Mouse (Mus musculus): ENCODE data around the gene Gm12169. TPM values are rescaled to one million over a fixed set of nuclear protein-coding genes. Genes with fewer than 3 reads are reported as not detected.
A peak's percentile ranks its signal among the peaks of the same experiment; 100 is the strongest.

Gm12169 gene
- polyA plus RNA-seq, 1 experiment: not detected

DNA sequence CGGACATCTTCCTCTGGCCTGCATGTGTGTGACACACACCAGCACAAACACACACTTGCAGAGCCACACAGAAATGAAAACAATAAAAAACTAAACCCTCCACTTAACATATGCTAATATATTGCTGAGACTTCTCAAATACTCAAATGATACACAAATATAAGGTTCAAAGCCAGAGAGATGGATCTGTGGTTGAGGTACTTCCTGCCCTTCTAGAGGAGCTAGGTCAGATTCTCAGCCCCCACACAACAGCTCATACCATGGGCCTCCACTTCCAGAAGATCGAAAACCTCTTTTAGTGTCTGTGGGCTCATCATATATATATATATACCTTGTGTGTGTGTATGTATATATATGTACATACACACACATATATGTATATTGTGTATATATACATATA lies 42.0 kb downstream of the Gm12169 start:
- no peaks in the 10 kb centered on the region for H3K27me3 ChIP-seq (replicated peaks; ENCODE audit: control insufficient read depth, insufficient read depth, low read length)
- H3K27ac ChIP-seq (ENCODE audit: insufficient read depth, low read depth, low read length): no peak overlapping the region
- H3K4me3 ChIP-seq (ENCODE audit: insufficient read depth, low read depth, low read length): no peak overlapping the region
- no peak for DNase-seq
- H3K36me3 ChIP-seq (ENCODE audit: control insufficient read depth, insufficient read depth, low read length): no peaks in the 10 kb centered on the region
- TF ChIP-seq CTCF (conservative IDR thresholded peaks at IDR 0.05; ENCODE audit: insufficient read depth, insufficient read length, low read depth, low read length) (no peak), POLR2A (IDR thresholded peaks at IDR 0.05; ENCODE audit: low read depth, low read length) (no peak)
- H3K4me1 ChIP-seq (ENCODE audit: control insufficient read depth, insufficient read depth, low read length): no peaks in the 10 kb centered on the region
- 91% methylated on average over 2 of the region's 2 CpGs for WGBS

DNA sequence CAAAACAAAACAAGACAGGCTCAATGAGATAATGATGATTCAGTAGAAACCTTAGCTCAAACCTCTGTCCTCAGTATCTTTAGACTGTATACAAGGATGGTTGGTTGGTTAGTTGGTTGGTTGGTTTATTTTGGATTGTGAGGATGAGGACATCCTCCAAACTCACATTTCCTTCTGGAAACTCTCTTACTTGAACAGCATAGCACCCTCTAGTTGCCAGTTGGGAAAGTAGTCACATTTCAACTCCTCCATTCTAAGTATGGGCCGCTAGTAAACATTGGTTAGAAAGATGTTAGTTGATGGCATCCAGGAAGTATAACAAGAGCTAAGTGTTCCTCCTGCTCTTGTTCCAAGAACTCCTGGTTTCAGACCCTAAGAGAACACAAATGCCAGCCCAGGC lies 45.1 kb downstream of the Gm12169 start:
- Histone ChIP-seq H3K27ac (ENCODE audit: insufficient read depth, low read depth, low read length) (no peak overlapping the region), H3K36me3 (ENCODE audit: control insufficient read depth, insufficient read depth, low read length) (no peaks in the 10 kb centered on the region), H3K4me3 (ENCODE audit: insufficient read depth, low read depth, low read length) (no peak overlapping the region), H3K4me1 (ENCODE audit: control insufficient read depth, insufficient read depth, low read length) (no peaks in the 10 kb centered on the region), H3K27me3 (replicated peaks; ENCODE audit: control insufficient read depth, insufficient read depth, low read length) (no peaks in the 10 kb centered on the region)
- TF ChIP-seq POLR2A (IDR thresholded peaks at IDR 0.05; ENCODE audit: low read depth, low read length): no peak
- TF ChIP-seq CTCF (conservative IDR thresholded peaks at IDR 0.05; ENCODE audit: insufficient read depth, insufficient read length, low read depth, low read length): no peak
- no peak for DNase-seq
- WGBS: 75% methylated on average over 1 of the region's 1 CpGs

DNA sequence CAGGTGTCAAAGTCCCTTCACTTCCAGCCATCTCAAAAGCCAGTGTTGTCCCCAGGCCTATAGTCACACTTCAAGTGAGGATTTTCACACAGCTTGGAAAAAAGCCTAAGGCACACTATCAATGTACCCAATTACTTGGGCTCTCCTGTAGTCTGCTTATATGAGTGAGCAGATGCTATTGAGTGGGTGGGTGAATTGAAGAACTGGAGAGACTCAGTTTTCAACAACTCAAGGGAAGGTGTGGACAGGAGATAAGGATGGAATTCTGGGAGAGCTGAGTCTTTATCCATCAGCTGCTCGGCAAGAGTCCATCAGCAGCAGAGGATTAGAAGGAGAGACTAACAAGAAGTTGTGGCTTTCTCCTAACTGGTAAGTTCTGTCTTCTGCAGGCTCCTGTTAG lies 47.3 kb downstream of the Gm12169 start, which contains the start of gene BC053393:
TSS of gene BC053393 (plus strand) at position 210 of the 400 bp plus-strand sequence.
- TF ChIP-seq CTCF (conservative IDR thresholded peaks at IDR 0.05; ENCODE audit: insufficient read depth, insufficient read length, low read depth, low read length) (no peak), POLR2A (IDR thresholded peaks at IDR 0.05; ENCODE audit: low read depth, low read length) (no peak)
- DNase-seq: no peak
- H3K4me1 ChIP-seq (ENCODE audit: control insufficient read depth, insufficient read depth, low read length): no peaks in the 10 kb centered on the region
- no peak within 1 kb of the TSS for H3K4me3 ChIP-seq (ENCODE audit: insufficient read depth, low read depth, low read length)
- H3K27ac ChIP-seq (ENCODE audit: insufficient read depth, low read depth, low read length): no peak within 1 kb of the TSS
- no peaks in the 10 kb centered on the region for H3K27me3 ChIP-seq (replicated peaks; ENCODE audit: control insufficient read depth, insufficient read depth, low read length)
- 83% methylated on average over 1 of the region's 1 CpGs for WGBS
- H3K36me3 ChIP-seq (ENCODE audit: control insufficient read depth, insufficient read depth, low read length): no peaks in the 10 kb centered on the region

DNA sequence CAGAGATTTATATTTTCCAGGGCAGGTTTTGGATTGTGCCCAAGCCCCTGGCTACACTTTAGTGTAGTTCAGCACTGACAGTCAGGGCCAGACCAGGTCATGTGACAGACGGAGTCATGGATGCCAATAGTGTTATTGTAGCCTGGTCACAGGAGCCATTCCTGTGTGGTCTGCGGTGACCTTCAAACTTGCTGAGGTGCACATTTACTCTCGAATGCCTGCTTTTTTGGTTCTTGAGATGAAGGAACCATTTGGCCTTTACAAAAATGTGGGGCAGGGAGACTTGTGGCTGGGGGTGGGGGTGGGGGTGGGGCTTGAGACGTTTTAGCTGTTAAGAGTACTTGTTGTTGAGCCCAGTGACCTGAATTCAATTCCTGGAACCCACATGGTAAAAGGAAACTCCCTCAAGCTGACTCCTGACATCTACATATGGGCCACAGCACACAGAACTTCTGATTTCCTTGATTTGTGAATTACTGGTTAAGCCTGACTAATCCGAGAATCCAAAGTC lies 54.8 kb downstream of the Gm12169 start:
- H3K27ac ChIP-seq (ENCODE audit: insufficient read depth, low read depth, low read length): peak overlapping the region; percentile 81
- TF ChIP-seq CTCF (conservative IDR thresholded peaks at IDR 0.05; ENCODE audit: insufficient read depth, insufficient read length, low read depth, low read length) (no peak), POLR2A (IDR thresholded peaks at IDR 0.05; ENCODE audit: low read depth, low read length) (no peak)
- H3K27me3 ChIP-seq (replicated peaks; ENCODE audit: control insufficient read depth, insufficient read depth, low read length): no peaks in the 10 kb centered on the region
- peak; percentile 85 for DNase-seq
- H3K4me1 ChIP-seq (ENCODE audit: control insufficient read depth, insufficient read depth, low read length): peaks cover 16% of the 10 kb centered on the region
- H3K36me3 ChIP-seq (ENCODE audit: control insufficient read depth, insufficient read depth, low read length): no peaks in the 10 kb centered on the region
- WGBS: 24% methylated on average over 5 of the region's 5 CpGs
- H3K4me3 ChIP-seq (ENCODE audit: insufficient read depth, low read depth, low read length): no peak overlapping the region

DNA sequence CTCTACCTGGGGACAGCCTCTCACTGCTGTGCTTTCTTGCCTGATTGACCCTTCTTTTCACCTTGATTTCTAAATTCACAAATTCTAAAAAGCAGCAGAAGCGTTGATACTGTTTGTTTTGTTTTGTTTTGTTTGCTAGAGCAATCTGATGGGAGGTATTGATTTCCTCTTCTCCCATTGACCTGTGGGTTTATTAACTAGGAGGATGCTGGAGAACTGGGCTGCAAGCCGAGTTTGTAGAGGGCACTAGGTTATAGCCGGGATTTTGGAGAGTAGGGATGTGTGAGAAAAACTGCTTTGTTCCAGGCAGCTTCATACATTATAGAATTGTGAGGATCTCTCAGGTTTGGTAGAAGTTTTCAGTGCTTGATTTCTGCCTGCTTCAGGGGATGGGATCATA lies 56.4 kb downstream of the Gm12169 start:
- peak; percentile 45 for DNase-seq
- TF ChIP-seq POLR2A (IDR thresholded peaks at IDR 0.05; ENCODE audit: low read depth, low read length) (no peak), CTCF (conservative IDR thresholded peaks at IDR 0.05; ENCODE audit: insufficient read depth, insufficient read length, low read depth, low read length) (no peak)
- H3K27me3 ChIP-seq (replicated peaks; ENCODE audit: control insufficient read depth, insufficient read depth, low read length): no peaks in the 10 kb centered on the region
- H3K4me3 ChIP-seq (ENCODE audit: insufficient read depth, low read depth, low read length): no peak overlapping the region
- peaks cover 16% of the 10 kb centered on the region for H3K4me1 ChIP-seq (ENCODE audit: control insufficient read depth, insufficient read depth, low read length)
- H3K36me3 ChIP-seq (ENCODE audit: control insufficient read depth, insufficient read depth, low read length): no peaks in the 10 kb centered on the region
- 60% methylated on average over 3 of the region's 3 CpGs for WGBS
- no peak overlapping the region; the same call in 1 of the 2 replicates for H3K27ac ChIP-seq (ENCODE audit: insufficient read depth, low read depth, low read length)

DNA sequence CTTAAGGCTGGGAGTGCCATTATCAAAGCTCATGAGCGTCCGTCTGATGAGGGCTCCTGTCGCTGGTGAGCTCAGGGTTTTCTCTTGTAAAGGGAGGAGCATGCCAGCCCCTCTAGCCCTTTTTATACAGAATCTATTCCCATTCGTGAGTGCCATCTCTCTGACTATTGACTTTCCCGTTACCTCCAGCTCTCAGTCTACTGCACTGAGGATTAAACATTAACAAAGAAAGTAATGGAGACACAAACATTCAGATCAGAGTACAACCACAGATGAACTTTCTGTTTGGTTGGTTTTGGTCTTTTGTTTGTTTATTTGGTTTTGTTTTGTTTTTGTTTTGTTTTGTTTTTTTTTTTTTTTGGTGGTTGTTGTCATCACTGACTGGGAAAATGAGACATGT lies 58.7 kb downstream of the Gm12169 start:
- H3K27ac ChIP-seq (ENCODE audit: insufficient read depth, low read depth, low read length): peak overlapping the region; percentile 80
- no peaks in the 10 kb centered on the region for H3K27me3 ChIP-seq (replicated peaks; ENCODE audit: control insufficient read depth, insufficient read depth, low read length)
- H3K4me3 ChIP-seq (ENCODE audit: insufficient read depth, low read depth, low read length): no peak overlapping the region
- H3K4me1 ChIP-seq (ENCODE audit: control insufficient read depth, insufficient read depth, low read length): peaks cover 16% of the 10 kb centered on the region
- no peaks in the 10 kb centered on the region for H3K36me3 ChIP-seq (ENCODE audit: control insufficient read depth, insufficient read depth, low read length)
- WGBS: 46% methylated on average over 5 of the region's 5 CpGs
- TF ChIP-seq POLR2A (IDR thresholded peaks at IDR 0.05; ENCODE audit: low read depth, low read length) (no peak), CTCF (conservative IDR thresholded peaks at IDR 0.05; ENCODE audit: insufficient read depth, insufficient read length, low read depth, low read length) (no peak)
- peak; percentile 48 for DNase-seq

Other genes with a start within 250 kb of the Gm12169 start
- gene Cyfip2, start 211.4 kb upstream of the Gm12169 start, polyA plus RNA-seq (2012; rRNA removed): 68.4 and 71.1 TPM in 2 replicates
- gene Itk, start 134.7 kb upstream of the Gm12169 start, polyA plus RNA-seq (2012; rRNA removed): 0.16 and 1.8 TPM in 2 replicates
- 0.10 and 0.38 TPM in 2 replicates for gene Fam71b, start 127.7 kb upstream of the Gm12169 start, polyA plus RNA-seq (2012; rRNA removed)
- 15.1 and 16.5 TPM in 2 replicates for gene Med7, start 87.3 kb upstream of the Gm12169 start, polyA plus RNA-seq (2012; rRNA removed)
- 0.19 and 0.25 TPM in 2 replicates for gene Havcr2, start 69.3 kb upstream of the Gm12169 start, polyA plus RNA-seq (2012; rRNA removed)
- gene BC053393, start 47.3 kb downstream of the Gm12169 start, polyA plus RNA-seq (2012; rRNA removed): not detected in 2 replicates
- not detected in 2 replicates for gene Dppa1, start 105.0 kb downstream of the Gm12169 start, polyA plus RNA-seq (2012; rRNA removed)
- gene Timd2, start 182.8 kb downstream of the Gm12169 start, polyA plus RNA-seq (2012; rRNA removed): 7.5 and 10.1 TPM in 2 replicates
- 23.4 and 31.7 TPM in 2 replicates for gene Havcr1, start 210.9 kb downstream of the Gm12169 start, polyA plus RNA-seq (2012; rRNA removed)

All from kidney, adult 2 months (tissue).